Mouse (Mus musculus): ENCODE results near the gene Rad9a.

Gene Rad9a

DNA sequence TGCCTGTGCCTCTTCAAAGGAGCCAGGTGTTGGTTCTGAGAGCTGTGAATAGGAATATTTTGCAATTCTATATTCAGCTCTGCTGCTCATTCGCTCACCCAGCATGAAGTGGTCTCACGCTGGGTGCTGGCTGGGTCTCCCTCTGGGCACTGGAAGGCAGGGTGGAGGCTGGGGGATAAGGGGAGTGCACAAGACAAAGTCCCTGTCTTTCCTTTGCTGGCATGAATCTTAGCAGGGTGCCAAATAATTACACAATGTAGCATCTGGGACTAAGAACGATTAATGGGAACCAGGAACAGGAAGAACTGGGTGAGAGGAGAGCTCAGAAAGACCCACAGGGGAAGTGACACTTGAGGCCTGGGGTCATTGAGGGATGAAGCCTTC, 54.4 kb downstream of the Rad9a start:
- DNase-seq (ENCODE audit: low read depth, low spot score): no peak

- no peak for DNase-seq (ENCODE audit: low read depth, low spot score)
Measured at GRCm38 (mm10) chr19:4146366-4147021, 55.0 kb downstream of the Rad9a start.

DNA sequence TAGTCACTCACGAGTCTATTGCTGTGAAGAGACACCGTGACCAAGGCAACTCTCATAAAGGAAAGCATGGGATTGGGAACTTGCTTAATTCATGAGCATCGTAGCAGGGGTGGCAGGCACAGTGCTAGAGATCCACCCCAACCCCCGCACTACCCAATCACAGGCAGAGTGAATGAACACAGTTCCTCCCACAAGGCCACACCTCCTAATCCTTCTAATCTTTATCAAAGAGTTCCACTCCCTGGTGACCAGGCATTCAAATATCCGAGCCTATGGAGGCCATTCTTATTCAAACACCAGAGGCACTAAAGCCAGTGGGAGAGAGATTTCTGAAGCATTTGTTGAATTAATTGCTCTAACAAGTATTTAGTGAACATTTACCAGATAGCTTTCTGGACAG, 55.5 kb downstream of the Rad9a start:
- DNase-seq (ENCODE audit: low read depth, low spot score): no peak

All from brain, adult 2 months (tissue).